Mouse (Mus musculus) midbrain, postnatal 0 days (tissue): ENCODE results near the gene Arid3c. TPM values are rescaled to one million over a fixed set of nuclear protein-coding genes. Genes with fewer than 3 reads are reported as not detected.

Experiments used
- ATAC-seq: fragments of 200-750 bp; cut with Nextera tagmentation; 2 replicates; pipeline ENCODE4 v1.8.0; 2017; ENCODE audit warnings: moderate number of reproducible peaks, mild to moderate bottlenecking, moderate TSS enrichment, moderate library complexity; ENCODE audit not compliant: low FRiP score
- DNase-seq: peaks from one replicate; pipeline ENCODE4 v3.0.0-alpha.2; 2015; ENCODE audit warnings: low spot score
- H3K27ac ChIP-seq: fragments of 300-500 bp; sonication (generic); 2 replicates; pipeline ENCODE4 v1.5.1; 2014; ENCODE audit warnings: low read depth, mild to moderate bottlenecking, low read length, mixed read lengths
- H3K27me3 ChIP-seq: fragments of 300-500 bp; sonication (generic); 2 replicates; pipeline ENCODE4 v1.6.1; 2014; ENCODE audit warnings: low read length, control low read depth, mixed read lengths; ENCODE audit not compliant: insufficient read depth
- H3K36me3 ChIP-seq: fragments of 300-500 bp; sonication (generic); 2 replicates; pipeline ENCODE4 v1.6.1; 2014; ENCODE audit warnings: low read length, control low read depth, mixed read lengths; ENCODE audit not compliant: insufficient read depth
- H3K4me1 ChIP-seq: fragments of 300-500 bp; sonication (generic); 2 replicates; pipeline ENCODE4 v1.6.1; 2014; ENCODE audit warnings: mild to moderate bottlenecking, control low read depth, antibody characterized with exemption, low read length, mixed read lengths; ENCODE audit not compliant: insufficient read depth
- H3K4me2 ChIP-seq: fragments of 300-500 bp; sonication (generic); 2 replicates; pipeline ENCODE4 v1.6.1; 2014; ENCODE audit warnings: low read depth, mild to moderate bottlenecking, low read length, mixed read lengths; ENCODE audit not compliant: poor library complexity, severe bottlenecking
- H3K4me3 ChIP-seq: fragments of 300-500 bp; sonication (generic); 2 replicates; pipeline ENCODE4 v1.5.1; 2014; ENCODE audit warnings: low read depth, mild to moderate bottlenecking, low read length, moderate library complexity
- H3K9ac ChIP-seq: fragments of 300-500 bp; sonication (generic); replicated peaks from 2 replicates; pipeline ENCODE4 v1.6.1; 2014; ENCODE audit warnings: mild to moderate bottlenecking, low read length, moderate library complexity, mixed read lengths; ENCODE audit not compliant: poor library complexity, severe bottlenecking
- H3K9me3 ChIP-seq: fragments of 300-500 bp; sonication (generic); 2 replicates; pipeline ENCODE4 v1.6.1; 2016; ENCODE audit warnings: low read length, control low read depth
- CTCF ChIP-seq: IDR thresholded peaks from 2 replicates; pipeline ENCODE4 v1.5.1; 2016; ENCODE audit warnings: antibody characterized with exemption, mild to moderate bottlenecking
- WGBS: fragments of 180-500 bp; shearing (Covaris S2); extraction: QIAGEN DNeasy Blood & Tissue Kit; methylation state at CpG from one replicate; pipeline ENCODE4 v1.1.7; 2014; 5-methylcytosine and 5-hydroxymethylcytosine counted together
- polyA plus RNA-seq: library from polyadenylated mRNA; unstranded; fragments of >200 nt; fragmentation: Nextera tagmentation; extraction: Ambion mirVana; gene quantifications from 2 replicates; pipeline ENCODE4 v1.2.1, GENCODE M21; 2015
- total RNA-seq: library from RNA; depleted of rRNA; stranded (reverse); fragments of >200 nt; gene quantifications from 2 replicates; pipeline ENCODE4 v1.2.3, GENCODE M21; 2014

The Arid3c gene
- total and polyA plus RNA-seq, 2 experiments from 2014 or later: 0.27 to 0.48 TPM

- no peak for TF ChIP-seq CTCF
- peaks cover 13% of the 10 kb centered on the region for H3K4me1 ChIP-seq
- H3K4me2 ChIP-seq: peak overlapping the region; percentile 84
- H3K27ac ChIP-seq: peak overlapping the region; percentile 88; the same call in 1 of the 2 replicates
- 41% methylated on average over 31 of the region's 31 CpGs for WGBS
- peak overlapping the region; percentile 80 for H3K9ac ChIP-seq
- DNase-seq (no peak), ATAC-seq (peak; percentile 8; the same call in 1 of the 2 replicates)
- no peaks in the 10 kb centered on the region for H3K27me3 ChIP-seq
- H3K36me3 ChIP-seq: peaks cover 17% of the 10 kb centered on the region
- H3K4me3 ChIP-seq: peak overlapping the region; percentile 78
- no peaks in the 10 kb centered on the region for H3K9me3 ChIP-seq
These were observed 18.3 kb downstream of the Arid3c start for GRCm38 (mm10) chr4:41712421-41713196.

GRCm38 (mm10) chr4:41711705-41712375, 19.1 kb downstream of the Arid3c start:
- peaks cover 19% of the 10 kb centered on the region for H3K4me1 ChIP-seq
- 71% methylated on average over 16 of the region's 16 CpGs for WGBS
- DNase-seq: no peak

GRCm38 (mm10) chr4:41710229-41710628, 20.7 kb downstream of the Arid3c start:
- Histone ChIP-seq H3K36me3 (no peaks in the 10 kb centered on the region), H3K27ac (no peak overlapping the region), H3K4me1 (peaks cover 21% of the 10 kb centered on the region), H3K4me3 (no peak overlapping the region), H3K4me2 (no peak overlapping the region), H3K9ac (no peak overlapping the region), H3K9me3 (no peaks in the 10 kb centered on the region), H3K27me3 (no peaks in the 10 kb centered on the region)
- DNase-seq: no peak
- WGBS: 74% methylated on average over 4 of the region's 4 CpGs
- ATAC-seq: no peak
- TF ChIP-seq CTCF: peak; percentile 45

More at GRCm38 (mm10) chr4:41711705-41712375, 19.1 kb downstream of the Arid3c start:
- Histone ChIP-seq H3K9me3 (no peaks in the 10 kb centered on the region), H3K9ac (no peak overlapping the region), H3K27me3 (no peaks in the 10 kb centered on the region), H3K4me3 (peak overlapping the region; percentile 78), H3K4me2 (peak overlapping the region; percentile 84), H3K36me3 (peaks cover 10% of the 10 kb centered on the region), H3K27ac (no peak overlapping the region)
- no peak for TF ChIP-seq CTCF
- ATAC-seq: no peak

- peak; percentile 36; the same call in 1 of the 2 replicates for ATAC-seq
- DNase-seq: peak; percentile 87
- Histone ChIP-seq H3K27ac (no peak overlapping the region), H3K4me3 (no peak overlapping the region), H3K4me2 (no peak overlapping the region), H3K9ac (no peak overlapping the region), H3K9me3 (no peaks in the 10 kb centered on the region), H3K27me3 (no peaks in the 10 kb centered on the region), H3K36me3 (no peaks in the 10 kb centered on the region), H3K4me1 (peaks cover 18% of the 10 kb centered on the region)
- TF ChIP-seq CTCF: peak; percentile 88
- WGBS: 35% methylated on average over 8 of the region's 8 CpGs
These were observed 22.7 kb downstream of the Arid3c start for GRCm38 (mm10) chr4:41708192-41708745.

GRCm38 (mm10) chr4:41707011-41707535, 23.9 kb downstream of the Arid3c start:
- no peaks in the 10 kb centered on the region for H3K27me3 ChIP-seq
- under 1% methylated on average over 13 of the region's 13 CpGs for WGBS
- H3K4me3 ChIP-seq: no peak overlapping the region
- peaks cover 12% of the 10 kb centered on the region for H3K4me1 ChIP-seq
- no peaks in the 10 kb centered on the region for H3K36me3 ChIP-seq
- peak overlapping the region; percentile 59 for H3K27ac ChIP-seq
- TF ChIP-seq CTCF: peak; percentile 88
- H3K9ac ChIP-seq: no peak overlapping the region; the same call in 1 of the 2 replicates
- H3K9me3 ChIP-seq: no peaks in the 10 kb centered on the region
- H3K4me2 ChIP-seq: peak overlapping the region; percentile 28; the same call in 1 of the 2 replicates
- DNase-seq: peak; percentile 88
- ATAC-seq: peak; percentile 84
